Mouse (Mus musculus): ENCODE data around the gene 2610318N02Rik.

DNA sequence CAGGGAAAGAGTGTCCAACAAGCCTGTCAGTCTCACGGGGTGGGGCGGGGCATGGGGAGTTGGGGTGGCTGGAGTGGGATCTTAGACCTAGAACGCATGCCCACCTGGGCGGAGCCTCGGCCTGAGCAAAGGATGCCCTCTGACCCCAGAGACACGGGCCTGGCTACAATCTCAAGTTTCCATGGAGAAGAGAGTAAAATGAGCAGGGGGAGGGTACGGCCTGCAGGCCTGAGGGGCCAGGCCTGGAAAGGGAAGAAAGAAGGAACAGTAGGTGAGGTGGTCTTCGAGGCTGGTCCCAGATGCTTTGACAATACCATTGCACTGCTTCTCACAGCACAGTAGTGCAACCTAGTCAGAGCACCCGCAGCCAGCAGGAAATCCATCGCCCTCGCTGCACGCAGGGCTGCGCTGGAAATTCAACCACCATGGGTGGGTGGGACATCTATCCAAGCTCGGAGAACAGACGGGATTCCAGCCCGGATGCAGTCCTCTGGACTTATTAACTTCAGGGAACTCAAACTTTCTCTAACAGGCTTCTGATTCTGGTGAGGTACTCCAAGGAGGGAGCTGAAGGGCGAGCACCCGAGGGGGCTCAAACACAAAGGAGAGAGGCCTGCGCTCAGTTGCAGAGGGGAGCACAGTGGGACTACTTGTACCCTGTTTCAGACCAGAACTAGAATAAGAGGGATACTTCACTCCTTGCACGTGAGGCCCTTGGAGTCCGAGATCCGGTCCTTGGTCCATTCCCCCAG, 672 bp downstream of the 2610318N02Rik start:
- TF ChIP-seq CTCF (IDR thresholded peaks at IDR 0.05; ENCODE audit: borderline replicate concordance, extremely low read depth, insufficient read depth, insufficient read length) (no peak), POLR2A (IDR thresholded peaks at IDR 0.05; ENCODE audit: borderline replicate concordance, extremely low read depth, insufficient read depth, insufficient read length, poor library complexity, severe bottlenecking) (no peak)

Measured in brain, embryonic 14.5 days (tissue).